In the genomic region with DNA sequence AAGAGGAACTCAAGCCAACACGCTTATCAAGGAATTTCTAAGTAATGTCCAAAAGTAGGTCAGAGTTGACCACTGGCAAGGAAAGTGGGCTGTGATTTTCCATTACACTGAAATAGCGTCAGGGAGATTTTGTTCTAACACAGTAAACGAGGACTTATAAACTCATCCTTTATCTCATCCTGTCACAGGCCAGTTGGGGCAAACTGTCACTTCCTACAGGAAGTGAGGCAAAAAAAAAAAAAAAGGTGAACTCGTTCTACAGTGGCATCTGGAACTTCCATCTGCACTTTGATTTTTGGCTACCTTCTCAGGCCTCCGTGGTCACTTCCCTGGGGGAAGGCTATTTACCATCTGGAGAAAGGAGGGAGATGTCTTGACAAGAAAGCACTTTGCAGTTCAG, we compare ENCODE assay signal across 15 mouse cellular contexts. TPM values are rescaled to one million over a fixed set of nuclear protein-coding genes. Genes with fewer than 3 reads are reported as not detected.
DNase-seq lines count a peak whose midpoint lies in the region; ATAC-seq lines count a peak whose summit lies in the region.
"Had no signal": no experiment of that assay in that cellular context is flagged by ENCODE, and none has a peak within 500 bp of the region (broad histone marks: within the 10 kb centered on the region; RNA-seq: fewer than 3 reads in every experiment).

No protein-coding gene starts in this region.

- 32% methylated on average over 5 of the region's 5 CpGs for WGBS in heart, embryonic 15.5 days
- WGBS in lung, embryonic 15.5 days: 46% methylated on average over 5 of the region's 5 CpGs
- 76% methylated on average over 5 of the region's 5 CpGs for WGBS in neural tube, embryonic 15.5 days
- 79% methylated on average over 5 of the region's 5 CpGs for WGBS in forebrain, embryonic 11.5 days

- H3K4me2 ChIP-seq in heart, embryonic 15.5 days: no peak overlapping the region
- H3K4me2 ChIP-seq in lung, embryonic 15.5 days: no peak overlapping the region
- no peak overlapping the region for H3K4me2 ChIP-seq in neural tube, embryonic 15.5 days
- no peak overlapping the region for H3K4me2 ChIP-seq in forebrain, embryonic 11.5 days (ENCODE audit: low read depth, low read length, severe bottlenecking)
- H3K4me2 ChIP-seq: forebrain, embryonic 13.5 days; limb, embryonic 15.5 days; midbrain, embryonic 13.5 days had no signal

- peaks cover 45% of the 10 kb centered on the region for H3K36me3 ChIP-seq in heart, embryonic 15.5 days
- H3K36me3 ChIP-seq in lung, embryonic 15.5 days: peaks cover 48% of the 10 kb centered on the region
- H3K36me3 ChIP-seq in neural tube, embryonic 15.5 days: no peaks in the 10 kb centered on the region
- H3K36me3 ChIP-seq in forebrain, embryonic 11.5 days (ENCODE audit: control insufficient read depth, insufficient read depth, low read length): no peaks in the 10 kb centered on the region
- H3K36me3 ChIP-seq: midbrain, embryonic 13.5 days had no signal

- no peak overlapping the region for H3K4me3 ChIP-seq in heart, embryonic 15.5 days
- H3K4me3 ChIP-seq in lung, embryonic 15.5 days: no peak overlapping the region
- no peak overlapping the region for H3K4me3 ChIP-seq in neural tube, embryonic 15.5 days (replicated peaks)
- H3K4me3 ChIP-seq in forebrain, embryonic 11.5 days (ENCODE audit: low read depth, low read length): no peak overlapping the region
- H3K4me3 ChIP-seq: forebrain, embryonic 13.5 days; limb, embryonic 15.5 days; midbrain, embryonic 13.5 days had no signal

- no peaks in the 10 kb centered on the region for H3K9me3 ChIP-seq in heart, embryonic 15.5 days (replicated peaks)
- no peaks in the 10 kb centered on the region for H3K9me3 ChIP-seq in lung, embryonic 15.5 days
- no peaks in the 10 kb centered on the region for H3K9me3 ChIP-seq in neural tube, embryonic 15.5 days (replicated peaks)
- H3K9me3 ChIP-seq in forebrain, embryonic 11.5 days (ENCODE audit: control insufficient read depth, low read length): no peaks in the 10 kb centered on the region
- H3K9me3 ChIP-seq: forebrain, embryonic 13.5 days; limb, embryonic 15.5 days; midbrain, embryonic 13.5 days had no signal

- H3K9ac ChIP-seq in heart, embryonic 15.5 days: no peak overlapping the region
- H3K9ac ChIP-seq in lung, embryonic 15.5 days: no peak overlapping the region
- no peak overlapping the region for H3K9ac ChIP-seq in neural tube, embryonic 15.5 days (replicated peaks)
- H3K9ac ChIP-seq in forebrain, embryonic 11.5 days (ENCODE audit: low read length): no peak overlapping the region
- H3K9ac ChIP-seq: forebrain, embryonic 13.5 days; limb, embryonic 15.5 days; midbrain, embryonic 13.5 days had no signal

- H3K27me3 ChIP-seq in heart, embryonic 15.5 days: no peaks in the 10 kb centered on the region
- no peaks in the 10 kb centered on the region for H3K27me3 ChIP-seq in lung, embryonic 15.5 days
- H3K27me3 ChIP-seq in neural tube, embryonic 15.5 days (replicated peaks): no peaks in the 10 kb centered on the region
- no peaks in the 10 kb centered on the region for H3K27me3 ChIP-seq in forebrain, embryonic 11.5 days (ENCODE audit: control insufficient read depth, insufficient read depth, low read length)
- H3K27me3 ChIP-seq: forebrain, embryonic 13.5 days; limb, embryonic 15.5 days; midbrain, embryonic 13.5 days had no signal

- intact Hi-C loops in left cerebral cortex, postnatal 10 days (cut with DNase I): no loop called here

- no peak overlapping the region for H3K27ac ChIP-seq in heart, embryonic 15.5 days
- peak overlapping the region; percentile 73; the same call in 1 of the 2 replicates for H3K27ac ChIP-seq in lung, embryonic 15.5 days
- H3K27ac ChIP-seq in neural tube, embryonic 15.5 days (replicated peaks): no peak overlapping the region
- H3K27ac ChIP-seq in forebrain, embryonic 11.5 days (ENCODE audit: low read depth, low read length): no peak overlapping the region
- H3K27ac ChIP-seq: forebrain, embryonic 13.5 days; limb, embryonic 15.5 days; midbrain, embryonic 13.5 days had no signal

- peak; percentile 56; the same call in 1 of the 2 replicates for ATAC-seq in heart, embryonic 15.5 days (replicated peaks; ENCODE audit: insufficient number of reproducible peaks, insufficient read depth, low FRiP score, low read depth)
- ATAC-seq in lung, embryonic 15.5 days (ENCODE audit: borderline replicate concordance, extremely low read depth, low FRiP score, low TSS enrichment): no peak; the same call in 1 of the 2 replicates
- no peak for ATAC-seq in neural tube, embryonic 15.5 days (ENCODE audit: low FRiP score)
- no peak for ATAC-seq in forebrain, embryonic 11.5 days (replicated peaks; ENCODE audit: low FRiP score)
- ATAC-seq: forebrain, embryonic 13.5 days; intestine, embryonic 16.5 days; midbrain, embryonic 13.5 days had no signal

- peaks cover 8% of the 10 kb centered on the region for H3K4me1 ChIP-seq in heart, embryonic 15.5 days (replicated peaks)
- peaks cover 38% of the 10 kb centered on the region for H3K4me1 ChIP-seq in lung, embryonic 15.5 days
- peaks cover 3% of the 10 kb centered on the region; the same call in 1 of the 2 replicates for H3K4me1 ChIP-seq in neural tube, embryonic 15.5 days
- H3K4me1 ChIP-seq in forebrain, embryonic 11.5 days (replicated peaks; ENCODE audit: control insufficient read depth, insufficient read depth, low read length): no peaks in the 10 kb centered on the region
- H3K4me1 ChIP-seq: forebrain, embryonic 13.5 days had no signal

- peak; percentile 51 for DNase-seq in gastrocnemius, postnatal 25 days
- DNase-seq in gastrocnemius, adult 8-10 months (ENCODE audit: low spot score in 2 of 2): no peak
- peak; percentile 10 for DNase-seq in c-Kit-positive CD71-negative TER-119-negative erythroid progenitor cells, embryonic 14.5 days (ENCODE audit: low read depth)
- DNase-seq in forebrain, embryonic 11.5 days (ENCODE audit: low spot score): no peak
- DNase-seq in left cerebral cortex, postnatal 10 days (ENCODE audit: extremely low spot score in 1 of 2, low spot score in 2 of 2): no peak

RNA-seq across cellular contexts. Expression of a gene that starts 5.7 kb away (rescaled TPM):
- under 1 TPM; 0.48 to 0.74 TPM for total RNA-seq in gastrocnemius, postnatal 25 days (2021)
- total RNA-seq in gastrocnemius, adult 8-10 months (2022): under 1 TPM; 0.25 to 0.73 (median 0.56) TPM
- 0.21 and 0.24 TPM in 2 replicates for polyA plus RNA-seq in heart, embryonic 15.5 days (2015; fragmentation: Nextera tagmentation; extraction: Ambion mirVana)
- 0.06 TPM in 2 replicates for polyA plus RNA-seq in lung, embryonic 15.5 days (2015; fragmentation: Nextera tagmentation; extraction: Ambion mirVana)
- not detected in 2 replicates for polyA plus RNA-seq in neural tube, embryonic 15.5 days (2015; fragmentation: Nextera tagmentation; extraction: Ambion mirVana)
- polyA plus RNA-seq in forebrain, embryonic 11.5 days (2014; fragmentation: Nextera tagmentation; extraction: Ambion mirVana): not detected in 2 replicates
- not detected for total RNA-seq in left cerebral cortex, postnatal 10 days (2021)
- total RNA-seq: layer of hippocampus, postnatal 25 days; neutrophil, adult 5-6 weeks had no signal
- polyA plus RNA-seq: embryonic facial prominence, embryonic 11.5 days; forebrain, embryonic 13.5 days; intestine, embryonic 16.5 days; midbrain, embryonic 13.5 days had no signal

RNA-seq across cellular contexts. Expression of a gene that starts 58.6 kb away (rescaled TPM):
- total RNA-seq in gastrocnemius, postnatal 25 days (2021): under 1 TPM in 1 of 2 experiments, not detected in 1; 0.19 TPM
- total RNA-seq in gastrocnemius, adult 8-10 months (2022): under 1 TPM in 1 of 4 experiments, not detected in 3; 0.15 TPM
- 2.9 and 3.0 TPM in 2 replicates for polyA plus RNA-seq in heart, embryonic 15.5 days (2015; fragmentation: Nextera tagmentation; extraction: Ambion mirVana)
- 1.2 and 1.4 TPM in 2 replicates for polyA plus RNA-seq in lung, embryonic 15.5 days (2015; fragmentation: Nextera tagmentation; extraction: Ambion mirVana)
- 0.36 and 0.68 TPM in 2 replicates for polyA plus RNA-seq in neural tube, embryonic 15.5 days (2015; fragmentation: Nextera tagmentation; extraction: Ambion mirVana)
- polyA plus RNA-seq in forebrain, embryonic 11.5 days (2014; fragmentation: Nextera tagmentation; extraction: Ambion mirVana): 0.12 and 0.36 TPM in 2 replicates
- total RNA-seq in left cerebral cortex, postnatal 10 days (2021): not detected
- total RNA-seq: neutrophil, adult 5-6 weeks had no signal

Comparison
In these comparisons a context has a peak if more than half of its experiments do, and no peak if none do; other contexts are left out.
1. DNase-seq: peak in gastrocnemius, postnatal 25 days (single experiment) and c-Kit-positive CD71-negative TER-119-negative erythroid progenitor cells, embryonic 14.5 days (single experiment); none in gastrocnemius, adult 8-10 months (0 of 2), forebrain, embryonic 11.5 days (single experiment) and left cerebral cortex, postnatal 10 days (0 of 2).